Mouse (Mus musculus) heart, postnatal 0 days (tissue): ENCODE results near the gene Cpne7.

Experiments
- CTCF ChIP-seq: IDR thresholded peaks from 2 replicates; pipeline ENCODE4 v1.5.1; 2016; ENCODE audit warnings: antibody characterized with exemption, control low read depth, low read depth
- EP300 ChIP-seq: IDR thresholded peaks from 2 replicates; pipeline ENCODE4 v1.6.1; 2016; ENCODE audit warnings: antibody characterized with exemption, low read depth

- TF ChIP-seq CTCF (no peak), EP300 (no peak)
Observed at GRCm38 (mm10) chr8:123141741-123142462, 24.7 kb downstream of the Cpne7 start.
